Mouse (Mus musculus) lung, postnatal 0 days (tissue): ENCODE data around the gene Barhl2.

ENCODE experiments used
- CTCF ChIP-seq: IDR thresholded peaks from 2 replicates; pipeline ENCODE4 v1.5.1; 2016; ENCODE audit warnings: antibody characterized with exemption, mild to moderate bottlenecking
- EP300 ChIP-seq: IDR thresholded peaks from 2 replicates; pipeline ENCODE4 v1.6.1; 2016; ENCODE audit warnings: antibody characterized with exemption, mild to moderate bottlenecking, control low read depth

DNA sequence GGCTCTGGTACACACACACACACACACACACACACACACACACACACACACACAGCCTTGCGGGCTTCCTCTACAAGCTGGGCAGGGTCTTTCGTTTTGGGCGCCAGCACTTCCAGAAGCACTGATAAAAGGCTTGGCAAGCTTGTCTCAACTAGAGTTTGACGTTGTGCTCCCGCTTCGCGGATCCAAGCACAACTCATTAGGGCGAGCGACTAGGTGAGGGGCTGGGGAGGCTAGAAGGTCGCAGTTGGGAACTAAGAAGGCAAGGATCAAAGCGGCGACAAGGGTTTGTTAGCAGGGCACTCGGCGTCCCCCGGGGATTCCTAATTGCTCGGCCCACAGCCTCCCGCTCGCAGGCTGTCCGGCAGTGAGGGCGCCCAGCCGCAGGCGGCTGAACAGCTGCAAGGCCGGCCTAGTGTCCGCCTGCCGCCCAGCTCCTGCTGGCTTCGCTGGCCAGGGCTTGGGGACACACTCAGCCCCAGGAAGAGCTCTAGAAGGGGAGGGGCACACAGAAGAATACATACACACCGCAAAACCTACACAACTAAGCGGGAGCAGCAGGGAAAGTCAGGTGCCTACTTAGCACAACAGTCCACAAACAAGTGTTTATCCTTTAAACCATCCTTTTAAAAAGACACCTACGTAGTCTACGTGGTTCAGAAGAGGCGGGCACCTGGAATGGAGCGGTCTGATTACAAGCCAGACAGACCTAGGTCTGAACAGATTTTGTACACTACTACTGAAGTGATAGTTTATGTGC is 6.1 kb downstream of the Barhl2 start:
- TF ChIP-seq CTCF (no peak), EP300 (no peak)
